Mouse (Mus musculus) MEL (cell line): Measurements from ENCODE around the gene Gprasp1.
A peak's percentile ranks its signal among the peaks of the same experiment; 100 is the strongest.
"Not testable (repeated sequence)": the region's sequence is repeated elsewhere in the genome, so short reads cannot be mapped to it uniquely, and the experiment has no call there.

ENCODE experiments used
- CHD2 ChIP-seq: IDR thresholded peaks from 2 replicates; pipeline ENCODE4 v1.6.1; 2011; ENCODE audit warnings: low read length, improper control_type of control experiment
- RAD21 ChIP-seq: IDR thresholded peaks from 2 replicates; pipeline ENCODE4 v1.6.1; 2011; ENCODE audit warnings: mild to moderate bottlenecking, low read depth, low read length, improper control_type of control experiment
- SMC3 ChIP-seq: IDR thresholded peaks from 2 replicates; pipeline ENCODE4 v1.6.1; 2011; ENCODE audit warnings: low read depth, low read length, improper control_type of control experiment
- ZNF384 ChIP-seq: IDR thresholded peaks from 2 replicates; pipeline ENCODE4 v1.6.1; 2012; ENCODE audit warnings: low read depth, mild to moderate bottlenecking, inconsistent platforms, low read length, improper control_type of control experiment

GRCm38 (mm10) chrX:135839397-135840391 lies 97.2 kb downstream of the Gprasp1 start:
- TF ChIP-seq CHD2, ZNF384: not testable (repeated sequence)
- TF ChIP-seq RAD21, result peak; percentile 26
- peak; percentile 25 for TF ChIP-seq SMC3
